Mouse (Mus musculus) kidney, postnatal 0 days (tissue): ENCODE results near the gene Copz2. TPM values are rescaled to one million over a fixed set of nuclear protein-coding genes. Genes with fewer than 3 reads are reported as not detected.

Experiments
- ATAC-seq: fragments of 200-750 bp; cut with Nextera tagmentation; replicated peaks from 2 replicates; pipeline ENCODE4 v1.8.0; 2017; ENCODE audit warnings: low read depth, moderate number of reproducible peaks, moderate TSS enrichment, moderate library complexity; ENCODE audit not compliant: low FRiP score
- DNase-seq: peaks from one replicate; pipeline ENCODE4 v3.0.0-alpha.2; 2016; ENCODE audit warnings: low spot score
- H3K27ac ChIP-seq: fragments of 300-500 bp; sonication (generic); 2 replicates; pipeline ENCODE4 v1.5.1; 2014; ENCODE audit warnings: mild to moderate bottlenecking
- H3K27me3 ChIP-seq: fragments of 300-500 bp; sonication (generic); 2 replicates; pipeline ENCODE4 v1.6.1; 2014; ENCODE audit warnings: low read length, mixed read lengths; ENCODE audit not compliant: insufficient read depth
- H3K36me3 ChIP-seq: fragments of 300-500 bp; sonication (generic); 2 replicates; pipeline ENCODE4 v1.6.1; 2014; ENCODE audit warnings: low read length, mixed read lengths; ENCODE audit not compliant: insufficient read depth
- H3K4me1 ChIP-seq: fragments of 300-500 bp; sonication (generic); replicated peaks from 2 replicates; pipeline ENCODE4 v1.6.1; 2014; ENCODE audit warnings: antibody characterized with exemption, low read length, mixed read lengths; ENCODE audit not compliant: insufficient read depth
- H3K4me2 ChIP-seq: fragments of 300-500 bp; sonication (generic); 2 replicates; pipeline ENCODE4 v1.6.1; 2014; ENCODE audit warnings: mild to moderate bottlenecking, low read length, moderate library complexity, mixed read lengths
- H3K4me3 ChIP-seq: fragments of 300-500 bp; sonication (generic); replicated peaks from 2 replicates; pipeline ENCODE4 v1.5.1; 2014; ENCODE audit warnings: low read depth, low read length
- H3K9ac ChIP-seq: fragments of 300-500 bp; sonication (generic); 2 replicates; pipeline ENCODE4 v1.6.1; 2014; ENCODE audit warnings: low read depth, low read length
- H3K9me3 ChIP-seq: fragments of 300-500 bp; sonication (generic); replicated peaks from 2 replicates; pipeline ENCODE4 v1.6.1; 2016; ENCODE audit warnings: low read length, inconsistent platforms, mixed read lengths
- CTCF ChIP-seq: IDR thresholded peaks from 2 replicates; pipeline ENCODE4 v1.5.1; 2016; ENCODE audit warnings: antibody characterized with exemption, low read depth, mild to moderate bottlenecking, moderate library complexity
- WGBS: fragments of 180-500 bp; shearing (Covaris S2); extraction: QIAGEN DNeasy Blood & Tissue Kit; methylation state at CpG from one replicate; pipeline ENCODE4 v1.1.7; 2014; 5-methylcytosine and 5-hydroxymethylcytosine counted together
- polyA plus RNA-seq: library from polyadenylated mRNA; unstranded; fragments of >200 nt; fragmentation: Nextera tagmentation; extraction: Ambion mirVana; gene quantifications from 2 replicates; pipeline ENCODE4 v1.2.1, GENCODE M21; 2015

Copz2 gene
- polyA plus RNA-seq, 1 experiment from 2014 or later = 125 TPM

DNA sequence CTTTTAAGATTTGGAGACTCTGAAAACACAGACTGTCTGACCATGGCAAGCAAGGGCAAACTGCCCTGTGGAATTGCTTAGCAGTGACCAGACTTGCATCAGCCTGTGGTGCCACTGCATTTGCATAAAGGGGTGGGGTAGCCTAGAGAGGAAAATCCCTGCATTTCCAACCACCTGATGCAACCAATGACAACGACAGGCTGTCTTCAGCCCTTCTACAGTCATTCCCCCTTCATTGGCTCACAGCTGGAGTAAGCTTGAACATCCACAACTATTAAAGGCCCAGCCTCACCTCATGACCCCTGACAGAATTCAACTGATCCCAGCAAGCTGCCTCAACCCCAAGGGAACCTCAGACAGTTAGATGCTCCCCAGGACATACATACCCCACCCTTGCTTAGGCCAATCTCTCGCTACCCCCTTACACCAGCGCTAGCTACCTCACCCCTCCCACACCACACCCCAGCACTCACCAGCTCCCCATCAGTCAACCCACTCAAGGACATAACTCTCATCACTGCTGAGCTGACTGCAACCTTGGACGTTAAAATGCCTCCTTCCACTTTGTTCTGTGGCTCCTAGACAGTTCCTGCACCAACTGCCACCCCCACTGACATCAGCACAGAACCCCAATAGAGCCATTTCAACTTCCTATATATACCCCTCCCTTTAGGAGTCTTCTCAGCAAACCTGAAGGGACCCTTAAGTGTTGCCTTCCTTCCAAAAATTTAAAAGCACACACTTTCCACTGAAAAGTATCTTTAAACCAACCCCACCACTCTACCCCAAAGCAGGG is 26.8 kb upstream of the Copz2 start:
- Histone ChIP-seq H3K27ac (0 out of 2 replicates have a peak overlapping the region, but pooled peaks have one; percentile 43), H3K27me3 (no peaks in the 10 kb centered on the region), H3K36me3 (peaks cover 45% of the 10 kb centered on the region), H3K4me1 (peaks cover 47% of the 10 kb centered on the region), H3K9me3 (no peaks in the 10 kb centered on the region), H3K4me2 (peak overlapping the region; percentile 79), H3K9ac (no peak overlapping the region), H3K4me3 (peak overlapping the region; percentile 35)
- WGBS = 43% methylated on average over 4 of the region's 4 CpGs
- TF ChIP-seq CTCF = no peak
- ATAC-seq = no peak
- DNase-seq = no peak

DNA sequence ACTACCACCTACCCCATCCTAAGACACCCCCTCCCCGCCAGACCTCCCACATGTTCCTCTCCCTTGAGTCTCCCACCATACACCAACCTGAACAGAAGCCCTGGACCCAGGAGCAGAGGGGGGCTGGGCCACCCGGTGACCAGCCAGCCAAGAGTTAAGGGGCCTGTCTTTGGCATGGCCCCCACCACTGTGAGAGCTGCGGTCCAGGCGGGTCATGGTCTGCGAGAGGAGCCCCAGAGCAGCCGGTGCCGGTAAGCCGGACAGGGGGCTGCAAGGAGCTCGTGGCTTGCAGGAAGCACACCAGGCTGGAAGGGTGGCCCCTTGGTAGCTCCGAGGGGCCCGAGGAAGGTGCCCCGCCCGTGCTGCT is 26.2 kb upstream of the Copz2 start:
- H3K4me3 ChIP-seq = peak overlapping the region; percentile 35
- DNase-seq (no peak), ATAC-seq (peak; percentile 11)
- peak overlapping the region; percentile 40 for H3K9ac ChIP-seq
- no peaks in the 10 kb centered on the region for H3K27me3 ChIP-seq
- H3K4me2 ChIP-seq = peak overlapping the region; percentile 79
- no peaks in the 10 kb centered on the region for H3K9me3 ChIP-seq
- peak overlapping the region; percentile 43; the same call in 1 of the 2 replicates for H3K27ac ChIP-seq
- peaks cover 40% of the 10 kb centered on the region for H3K36me3 ChIP-seq
- TF ChIP-seq CTCF = no peak
- H3K4me1 ChIP-seq = peaks cover 51% of the 10 kb centered on the region
- 5% methylated on average over 13 of the region's 13 CpGs for WGBS

DNA sequence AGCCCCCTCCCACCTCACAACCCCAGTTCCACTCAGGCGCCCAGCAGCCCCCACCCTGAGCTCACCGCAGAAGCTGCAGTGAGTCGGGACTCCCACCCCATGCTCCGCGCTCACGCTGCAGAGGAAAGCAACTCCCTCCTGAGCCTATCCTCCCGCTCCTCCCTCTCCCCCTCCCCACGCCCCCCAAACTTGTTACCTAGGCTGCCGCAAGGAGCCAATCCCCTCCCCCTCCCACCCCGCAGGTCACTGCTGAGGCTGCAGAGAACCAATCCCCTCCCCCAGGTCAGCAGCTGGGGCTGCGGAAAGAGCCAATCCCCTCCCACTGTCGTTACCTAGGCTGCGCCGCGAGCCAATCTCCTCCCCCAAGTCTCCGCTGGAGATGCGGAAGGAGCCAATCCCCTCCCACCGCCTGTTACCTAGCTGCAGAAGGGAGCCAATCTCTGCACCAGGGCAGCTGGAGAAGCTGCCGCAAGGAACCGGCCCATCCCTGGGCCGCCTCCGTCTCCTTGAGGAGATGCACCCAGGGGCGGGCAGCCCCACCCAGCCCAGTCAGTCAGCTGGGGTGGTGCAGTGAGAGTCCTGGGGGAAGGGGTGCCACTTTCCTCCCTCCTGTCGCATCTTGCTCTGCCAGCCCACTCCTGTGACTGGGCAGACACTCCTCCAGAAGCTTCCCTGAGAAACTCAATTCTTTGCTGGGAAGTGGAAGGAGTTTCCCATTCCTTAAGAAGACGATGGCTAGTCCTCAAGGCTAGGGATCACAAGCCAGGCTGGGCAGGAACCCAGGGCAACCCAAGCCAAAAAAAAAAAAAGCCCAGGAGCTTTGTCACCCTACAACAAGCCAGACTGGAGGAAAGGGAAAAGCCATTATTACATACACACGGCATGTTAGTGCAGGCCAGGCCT is 25.5 kb upstream of the Copz2 start:
- DNase-seq = peak; percentile 97
- peaks cover 33% of the 10 kb centered on the region for H3K36me3 ChIP-seq
- peak overlapping the region; percentile 75 for H3K27ac ChIP-seq
- H3K9me3 ChIP-seq = no peaks in the 10 kb centered on the region
- no peak for TF ChIP-seq CTCF
- 2% methylated on average over 26 of the region's 26 CpGs for WGBS
- H3K9ac ChIP-seq = peak overlapping the region; percentile 44
- ATAC-seq = peak; percentile 82
- peak overlapping the region; percentile 79 for H3K4me2 ChIP-seq
- H3K4me1 ChIP-seq = peaks cover 51% of the 10 kb centered on the region
- no peaks in the 10 kb centered on the region for H3K27me3 ChIP-seq
- H3K4me3 ChIP-seq = peak overlapping the region; percentile 35

DNA sequence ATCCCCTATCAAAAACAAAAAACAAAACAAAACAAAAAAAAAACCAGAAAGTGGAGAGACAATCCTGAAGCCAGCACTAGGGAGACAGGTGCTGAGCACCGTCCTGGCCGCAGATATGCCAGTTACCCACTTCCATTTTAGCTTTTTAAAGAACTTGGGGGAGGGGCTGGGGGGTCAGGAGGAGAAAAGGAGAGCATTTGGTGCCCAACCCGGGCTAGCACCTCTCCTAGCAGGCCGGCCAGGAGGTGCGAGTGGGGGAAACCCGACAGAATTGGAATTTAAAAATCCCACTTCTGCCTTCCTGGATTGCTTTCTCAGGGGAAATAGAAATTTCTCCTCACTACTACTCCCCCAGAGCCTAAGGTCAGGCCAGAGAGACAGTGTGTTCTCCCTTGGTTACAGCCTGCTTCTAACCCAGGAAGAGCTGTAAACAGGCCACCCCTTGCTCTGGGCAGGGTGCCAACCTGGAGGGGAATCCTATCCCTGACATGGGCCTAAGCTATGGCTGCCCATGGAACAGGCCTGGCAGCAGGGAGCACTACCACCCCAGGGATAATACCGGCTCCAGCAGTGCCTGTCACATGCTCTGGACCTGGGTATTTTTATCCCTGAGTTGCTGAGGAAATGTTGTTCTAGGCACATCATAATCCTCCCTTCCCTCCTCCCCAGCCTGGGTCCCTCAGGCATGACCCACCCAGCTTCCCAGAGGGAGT is 24.7 kb upstream of the Copz2 start:
- Histone ChIP-seq H3K27me3 (no peaks in the 10 kb centered on the region), H3K36me3 (peaks cover 26% of the 10 kb centered on the region), H3K27ac (peak overlapping the region; percentile 75), H3K4me2 (peak overlapping the region; percentile 79), H3K9me3 (no peaks in the 10 kb centered on the region), H3K9ac (peak overlapping the region; percentile 44), H3K4me1 (peaks cover 51% of the 10 kb centered on the region), H3K4me3 (peak overlapping the region; percentile 6; the same call in 1 of the 2 replicates)
- ATAC-seq (no peak), DNase-seq (peak; percentile 75)
- 25% methylated on average over 7 of the region's 7 CpGs for WGBS
- peak; percentile 34; the same call in 1 of the 2 replicates for TF ChIP-seq CTCF

DNA sequence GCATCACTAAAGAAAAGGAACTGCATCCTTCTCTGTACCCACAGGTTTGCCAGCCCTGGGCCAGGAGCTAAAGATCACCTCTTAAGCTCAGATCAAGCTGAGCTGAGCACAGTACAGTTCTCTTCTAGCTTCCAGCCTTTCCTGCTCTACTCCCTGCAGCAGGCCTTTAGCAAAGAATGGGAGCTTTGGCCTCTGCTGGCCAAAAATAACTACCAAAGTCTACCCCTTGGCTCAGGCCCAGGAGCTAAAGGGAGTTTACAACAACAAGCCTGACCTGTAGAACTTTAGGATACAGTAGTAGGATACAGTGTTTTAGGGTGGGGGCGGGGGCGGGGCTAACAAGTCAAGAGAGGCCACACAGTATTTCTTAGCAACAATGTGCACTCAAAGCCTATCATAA is 23.2 kb upstream of the Copz2 start:
- ATAC-seq (no peak), DNase-seq (peak; percentile 64)
- peaks cover 11% of the 10 kb centered on the region for H3K36me3 ChIP-seq
- H3K27me3 ChIP-seq = no peaks in the 10 kb centered on the region
- peak overlapping the region; percentile 67; the same call in 1 of the 2 replicates for H3K4me3 ChIP-seq
- peak overlapping the region; percentile 79 for H3K4me2 ChIP-seq
- 68% methylated on average over 2 of the region's 2 CpGs for WGBS
- no peak for TF ChIP-seq CTCF
- peaks cover 55% of the 10 kb centered on the region for H3K4me1 ChIP-seq
- H3K27ac ChIP-seq = peak overlapping the region; percentile 75
- H3K9me3 ChIP-seq = no peaks in the 10 kb centered on the region
- H3K9ac ChIP-seq = peak overlapping the region; percentile 44; the same call in 1 of the 2 replicates
